Mouse (Mus musculus) neural tube, embryonic 15.5 days (tissue): ENCODE data around the gene Sema3d. TPM values are rescaled to one million over a fixed set of nuclear protein-coding genes. Genes with fewer than 3 reads are reported as not detected.

Source experiments
- ATAC-seq: fragments of 200-750 bp; cut with Nextera tagmentation; 2 replicates; pipeline ENCODE4 v1.8.0; 2017; ENCODE audit warnings: mild to moderate bottlenecking, moderate TSS enrichment, moderate library complexity; ENCODE audit not compliant: low FRiP score
- H3K27ac ChIP-seq: fragments of 300-500 bp; sonication (generic); replicated peaks from 2 replicates; pipeline ENCODE4 v1.5.1; 2015; ENCODE audit warnings: mild to moderate bottlenecking, inconsistent platforms
- H3K27me3 ChIP-seq: fragments of 300-500 bp; sonication (generic); replicated peaks from 2 replicates; pipeline ENCODE4 v1.6.1; 2015; ENCODE audit warnings: inconsistent platforms
- H3K36me3 ChIP-seq: fragments of 300-500 bp; sonication (generic); 2 replicates; pipeline ENCODE4 v1.6.1; 2015; ENCODE audit warnings: inconsistent platforms
- H3K4me1 ChIP-seq: fragments of 300-500 bp; sonication (generic); 2 replicates; pipeline ENCODE4 v1.6.1; 2015; ENCODE audit warnings: inconsistent platforms
- H3K4me2 ChIP-seq: fragments of 300-500 bp; sonication (generic); 2 replicates; pipeline ENCODE4 v1.6.1; 2015; ENCODE audit warnings: inconsistent platforms, mild to moderate bottlenecking, moderate library complexity
- H3K4me3 ChIP-seq: fragments of 300-500 bp; sonication (generic); replicated peaks from 2 replicates; pipeline ENCODE4 v1.5.1; 2015; ENCODE audit warnings: mild to moderate bottlenecking, inconsistent platforms
- H3K9ac ChIP-seq: fragments of 300-500 bp; sonication (generic); replicated peaks from 2 replicates; pipeline ENCODE4 v1.6.1; 2015; ENCODE audit warnings: mild to moderate bottlenecking, inconsistent platforms
- H3K9me3 ChIP-seq: fragments of 300-500 bp; sonication (generic); replicated peaks from 2 replicates; pipeline ENCODE4 v1.6.1; 2016; ENCODE audit warnings: inconsistent platforms
- WGBS: fragments of 180-500 bp; shearing (Covaris S2); methylation state at CpG from one replicate; pipeline ENCODE4 v1.1.7; 2015; ENCODE audit warnings: mixed read lengths; 5-methylcytosine and 5-hydroxymethylcytosine counted together
- polyA plus RNA-seq: library from polyadenylated mRNA; unstranded; fragments of >200 nt; fragmentation: Nextera tagmentation; extraction: Ambion mirVana; gene quantifications from 2 replicates; pipeline ENCODE4 v1.2.1, GENCODE M21; 2015

Sema3d gene
- polyA plus RNA-seq, 1 experiment from 2014 or later = 3.2 TPM

DNA sequence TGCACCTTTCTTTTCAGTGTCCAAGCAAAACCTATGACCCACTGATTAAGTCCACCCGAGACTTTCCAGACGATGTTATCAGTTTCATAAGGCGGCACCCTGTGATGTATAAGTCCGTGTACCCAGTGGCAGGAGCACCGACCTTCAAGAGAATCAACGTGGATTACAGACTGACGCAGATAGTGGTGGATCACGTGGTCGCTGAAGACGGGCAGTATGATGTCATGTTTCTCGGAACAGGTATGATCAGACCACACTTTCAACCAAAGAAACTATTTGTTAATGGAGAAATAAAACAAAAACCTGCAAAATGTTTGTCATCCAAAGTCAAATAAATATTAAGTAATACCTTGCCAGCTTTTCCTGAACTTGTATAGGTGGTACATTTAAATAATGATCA lies 179.9 kb downstream of the Sema3d start:
- Histone ChIP-seq H3K27ac (no peak overlapping the region), H3K36me3 (no peaks in the 10 kb centered on the region), H3K4me2 (no peak overlapping the region), H3K9me3 (no peaks in the 10 kb centered on the region), H3K4me1 (no peaks in the 10 kb centered on the region), H3K9ac (no peak overlapping the region), H3K4me3 (no peak overlapping the region), H3K27me3 (no peaks in the 10 kb centered on the region)
- no peak for ATAC-seq
- WGBS = 91% methylated on average over 11 of the region's 11 CpGs

DNA sequence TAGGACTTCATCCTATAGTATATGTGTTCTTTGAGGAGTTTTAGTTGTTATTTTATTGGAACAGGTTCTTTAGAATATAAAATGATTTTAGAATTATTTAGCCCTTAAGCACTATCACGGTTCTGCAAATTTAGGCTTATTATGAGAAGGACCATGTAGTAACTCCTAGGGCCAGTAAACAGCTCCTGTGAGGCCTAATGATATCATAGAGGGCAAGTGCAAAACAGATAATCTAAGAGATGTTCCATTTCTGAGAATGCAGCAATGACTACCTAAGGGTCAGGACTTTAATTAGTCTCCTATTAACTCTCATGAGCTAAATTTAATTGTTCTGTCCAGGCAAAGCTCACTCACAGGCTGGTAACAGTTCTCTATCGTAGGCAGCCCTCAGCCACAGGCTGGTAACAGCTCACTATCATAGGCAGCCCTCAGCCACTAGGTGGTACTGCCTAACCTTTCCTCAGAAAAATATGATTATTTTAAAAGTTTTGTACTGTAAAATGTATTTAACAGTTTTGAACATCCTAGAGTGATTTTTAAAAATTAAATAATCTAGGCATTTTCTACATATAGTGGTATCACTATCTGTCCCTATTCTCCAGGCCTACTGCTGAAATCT lies 181.5 kb downstream of the Sema3d start:
- 52% methylated on average over 2 of the region's 2 CpGs for WGBS
- ATAC-seq = peak; percentile 72; the same call in 1 of the 2 replicates
- no peak overlapping the region for H3K27ac ChIP-seq

DNA sequence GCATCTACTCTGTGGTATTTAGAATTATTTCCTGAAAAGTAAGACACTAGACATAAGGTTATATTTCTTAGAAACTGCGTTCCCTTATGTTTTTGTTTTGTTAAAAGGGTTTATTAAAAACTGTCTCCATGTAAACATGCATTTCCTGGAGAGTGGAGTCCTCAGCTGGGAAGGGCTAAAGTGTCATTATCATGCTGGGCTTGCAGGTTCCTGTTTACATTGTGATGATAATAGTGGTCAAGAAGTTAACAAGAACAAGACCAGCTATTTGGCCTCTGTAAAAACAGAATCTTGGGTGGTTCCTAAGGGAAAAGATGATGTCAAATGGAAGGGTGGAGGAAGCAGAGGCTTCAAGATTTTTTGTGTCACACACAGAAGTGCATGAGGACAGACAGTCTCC lies 183.4 kb downstream of the Sema3d start:
- Histone ChIP-seq H3K4me1 (no peaks in the 10 kb centered on the region), H3K9ac (no peak overlapping the region), H3K36me3 (no peaks in the 10 kb centered on the region), H3K9me3 (no peaks in the 10 kb centered on the region), H3K4me3 (no peak overlapping the region), H3K27ac (no peak overlapping the region), H3K4me2 (no peak overlapping the region), H3K27me3 (no peaks in the 10 kb centered on the region)
- no peak for ATAC-seq
- 91% methylated on average over 1 of the region's 1 CpGs for WGBS

More for the DNA sequence above, 181.5 kb downstream of the Sema3d start:
- Histone ChIP-seq H3K27me3 (no peaks in the 10 kb centered on the region), H3K4me1 (no peaks in the 10 kb centered on the region), H3K36me3 (no peaks in the 10 kb centered on the region), H3K4me3 (no peak overlapping the region), H3K4me2 (no peak overlapping the region), H3K9ac (no peak overlapping the region), H3K9me3 (no peaks in the 10 kb centered on the region)

DNA sequence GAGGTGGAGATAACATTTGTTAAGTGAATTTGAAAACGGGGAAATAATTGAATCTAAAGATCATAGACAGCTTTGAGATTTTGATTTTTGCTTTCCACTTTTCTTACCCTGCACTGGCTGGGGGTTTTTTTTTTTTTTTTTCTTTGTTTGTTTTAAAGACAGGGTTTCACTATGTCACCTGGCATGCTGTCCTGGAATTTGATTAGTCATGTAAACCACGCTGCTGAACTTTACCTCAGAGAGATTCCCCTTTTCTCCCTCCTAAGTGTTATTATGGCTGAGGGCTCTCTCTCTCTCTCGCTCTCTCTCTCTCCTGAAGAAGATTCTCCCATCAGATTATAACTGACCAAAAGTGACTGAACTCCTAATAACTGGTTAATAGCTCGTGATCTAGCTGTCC lies 191.4 kb downstream of the Sema3d start:
- Histone ChIP-seq H3K27ac (no peak overlapping the region), H3K9ac (no peak overlapping the region), H3K4me2 (no peak overlapping the region), H3K27me3 (no peaks in the 10 kb centered on the region), H3K36me3 (no peaks in the 10 kb centered on the region), H3K4me1 (no peaks in the 10 kb centered on the region), H3K9me3 (no peaks in the 10 kb centered on the region), H3K4me3 (no peak overlapping the region)
- 78% methylated on average over 4 of the region's 4 CpGs for WGBS
- ATAC-seq = no peak

DNA sequence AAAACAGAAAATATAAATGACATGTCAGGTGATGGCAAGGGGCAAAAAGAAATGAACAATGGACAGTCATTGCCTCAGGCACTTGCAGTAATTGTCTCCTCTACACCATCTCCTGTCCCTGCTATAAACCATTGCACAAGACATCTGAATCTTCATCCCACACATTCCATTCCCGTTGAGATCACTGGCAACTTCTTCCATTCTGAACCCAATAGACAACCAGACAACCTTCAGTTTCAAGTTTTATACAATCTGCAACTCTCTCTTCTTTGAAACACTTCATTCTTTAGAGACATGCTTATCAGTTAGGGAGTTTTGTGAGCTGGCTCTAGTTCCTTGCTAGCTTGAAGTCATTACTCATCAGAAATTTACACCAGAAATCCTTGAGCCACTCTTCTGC lies 192.1 kb downstream of the Sema3d start:
- H3K27me3 ChIP-seq = no peaks in the 10 kb centered on the region
- H3K4me2 ChIP-seq = no peak overlapping the region
- H3K9me3 ChIP-seq = no peaks in the 10 kb centered on the region
- no peak overlapping the region for H3K27ac ChIP-seq
- no peak overlapping the region for H3K9ac ChIP-seq
- ATAC-seq = no peak
- 71% methylated on average over 1 of the region's 1 CpGs for WGBS
- no peak overlapping the region for H3K4me3 ChIP-seq
- 0 out of 2 replicates have a peak, but pooled peaks cover 5% of the 10 kb centered on the region for H3K4me1 ChIP-seq
- no peaks in the 10 kb centered on the region for H3K36me3 ChIP-seq

DNA sequence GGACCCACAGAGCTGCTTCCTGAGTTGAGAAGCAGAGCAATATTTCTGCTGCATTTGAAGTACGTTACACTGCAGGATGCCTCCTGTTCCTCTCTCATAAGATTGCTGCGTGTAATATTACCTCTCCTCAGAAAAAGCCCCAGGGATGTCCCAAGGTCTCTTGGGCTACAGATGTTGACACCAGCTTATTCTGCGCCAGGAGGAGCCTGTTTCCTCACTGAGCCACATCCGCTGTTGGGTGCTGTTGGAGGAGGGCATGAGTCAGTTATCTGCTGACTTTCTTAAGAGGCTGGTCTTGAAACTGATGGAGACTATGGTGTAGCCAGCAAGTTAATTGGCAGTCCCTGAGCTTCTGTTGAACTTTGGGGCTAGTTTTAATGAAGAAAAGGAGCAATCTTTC lies 196.6 kb downstream of the Sema3d start:
- no peaks in the 10 kb centered on the region for H3K36me3 ChIP-seq
- no peak overlapping the region for H3K9ac ChIP-seq
- H3K4me3 ChIP-seq = no peak overlapping the region
- H3K27me3 ChIP-seq = no peaks in the 10 kb centered on the region
- WGBS = 49% methylated on average over 4 of the region's 4 CpGs
- H3K27ac ChIP-seq = no peak overlapping the region
- no peak for ATAC-seq
- no peak overlapping the region for H3K4me2 ChIP-seq
- 0 out of 2 replicates have a peak, but pooled peaks cover 5% of the 10 kb centered on the region for H3K4me1 ChIP-seq
- H3K9me3 ChIP-seq = no peaks in the 10 kb centered on the region

DNA sequence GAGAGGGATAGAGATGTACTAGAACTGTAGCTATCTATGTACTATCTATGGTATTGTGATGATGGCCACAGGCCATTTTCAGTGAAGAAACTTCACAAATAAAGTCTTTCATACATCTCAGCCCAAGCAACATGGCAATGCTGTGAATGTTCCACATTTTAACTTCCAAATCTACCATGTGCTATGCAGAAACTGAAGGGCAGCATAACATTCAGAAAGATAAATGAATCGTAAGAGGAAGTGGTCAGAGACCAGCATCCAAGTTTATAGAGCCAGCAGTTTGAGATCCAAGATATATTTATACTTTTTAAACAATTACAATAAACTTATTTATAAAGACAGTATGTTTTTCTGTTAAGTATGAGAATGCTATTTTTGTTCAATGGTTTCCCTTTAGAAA lies 199.4 kb downstream of the Sema3d start:
- H3K9me3 ChIP-seq = no peaks in the 10 kb centered on the region
- H3K4me3 ChIP-seq = no peak overlapping the region
- H3K27ac ChIP-seq = no peak overlapping the region
- H3K27me3 ChIP-seq = no peaks in the 10 kb centered on the region
- 0 out of 2 replicates have a peak, but pooled peaks cover 5% of the 10 kb centered on the region for H3K4me1 ChIP-seq
- 90% methylated on average over 1 of the region's 1 CpGs for WGBS
- no peaks in the 10 kb centered on the region for H3K36me3 ChIP-seq
- H3K9ac ChIP-seq = no peak overlapping the region
- ATAC-seq = no peak
- no peak overlapping the region for H3K4me2 ChIP-seq

DNA sequence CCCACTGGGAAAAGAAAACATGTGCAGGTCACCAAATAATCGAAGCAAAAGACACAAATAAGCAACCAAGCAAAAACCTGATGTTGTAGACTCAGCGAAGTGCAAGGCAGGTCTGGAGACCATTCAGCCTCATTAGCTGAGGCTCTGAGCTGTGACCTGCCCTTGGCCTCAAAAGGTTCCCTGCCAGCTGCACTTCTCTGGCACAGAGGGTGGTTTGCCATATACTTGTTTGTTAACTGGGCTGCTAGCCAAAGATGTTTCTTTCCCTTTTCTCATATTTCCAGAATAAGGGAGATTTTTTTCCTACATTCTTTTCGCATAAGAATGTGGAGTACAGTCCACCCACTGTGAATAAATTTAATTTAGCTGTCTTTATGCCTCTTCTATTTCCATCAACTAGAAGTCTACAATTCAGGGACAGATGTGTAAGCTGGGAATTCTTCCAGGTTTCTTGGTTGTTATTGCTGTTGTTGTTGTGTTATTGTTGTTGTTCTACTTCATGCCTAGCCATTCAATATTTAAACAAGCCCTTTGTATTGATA lies 200.2 kb downstream of the Sema3d start:
- H3K36me3 ChIP-seq = no peaks in the 10 kb centered on the region
- WGBS = 71% methylated on average over 3 of the region's 3 CpGs
- no peak for ATAC-seq

DNA sequence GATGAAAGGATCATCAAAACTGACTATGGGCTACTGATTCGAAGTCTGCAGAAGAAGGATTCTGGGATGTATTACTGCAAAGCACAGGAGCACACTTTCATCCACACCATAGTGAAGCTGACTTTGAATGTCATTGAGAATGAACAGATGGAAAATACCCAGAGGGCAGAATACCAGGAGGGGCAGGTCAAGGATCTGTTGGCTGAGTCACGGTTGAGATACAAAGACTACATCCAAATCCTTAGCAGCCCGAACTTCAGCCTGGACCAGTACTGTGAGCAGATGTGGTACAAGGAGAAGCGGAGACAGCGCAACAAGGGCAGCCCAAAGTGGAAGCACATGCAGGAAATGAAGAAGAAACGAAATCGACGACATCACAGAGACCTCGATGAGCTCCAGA lies 201.7 kb downstream of the Sema3d start:
- Histone ChIP-seq H3K4me2 (no peak overlapping the region), H3K4me1 (0 out of 2 replicates have a peak, but pooled peaks cover 3% of the 10 kb centered on the region), H3K27ac (no peak overlapping the region), H3K4me3 (no peak overlapping the region), H3K27me3 (no peaks in the 10 kb centered on the region), H3K9me3 (no peaks in the 10 kb centered on the region), H3K9ac (no peak overlapping the region), H3K36me3 (no peaks in the 10 kb centered on the region)
- WGBS = 91% methylated on average over 9 of the region's 9 CpGs
- ATAC-seq = no peak

More for the DNA sequence above, 200.2 kb downstream of the Sema3d start:
- Histone ChIP-seq H3K4me3 (no peak overlapping the region), H3K27me3 (no peaks in the 10 kb centered on the region), H3K4me2 (no peak overlapping the region), H3K9me3 (no peaks in the 10 kb centered on the region), H3K9ac (no peak overlapping the region), H3K4me1 (0 out of 2 replicates have a peak, but pooled peaks cover 5% of the 10 kb centered on the region), H3K27ac (no peak overlapping the region)

DNA sequence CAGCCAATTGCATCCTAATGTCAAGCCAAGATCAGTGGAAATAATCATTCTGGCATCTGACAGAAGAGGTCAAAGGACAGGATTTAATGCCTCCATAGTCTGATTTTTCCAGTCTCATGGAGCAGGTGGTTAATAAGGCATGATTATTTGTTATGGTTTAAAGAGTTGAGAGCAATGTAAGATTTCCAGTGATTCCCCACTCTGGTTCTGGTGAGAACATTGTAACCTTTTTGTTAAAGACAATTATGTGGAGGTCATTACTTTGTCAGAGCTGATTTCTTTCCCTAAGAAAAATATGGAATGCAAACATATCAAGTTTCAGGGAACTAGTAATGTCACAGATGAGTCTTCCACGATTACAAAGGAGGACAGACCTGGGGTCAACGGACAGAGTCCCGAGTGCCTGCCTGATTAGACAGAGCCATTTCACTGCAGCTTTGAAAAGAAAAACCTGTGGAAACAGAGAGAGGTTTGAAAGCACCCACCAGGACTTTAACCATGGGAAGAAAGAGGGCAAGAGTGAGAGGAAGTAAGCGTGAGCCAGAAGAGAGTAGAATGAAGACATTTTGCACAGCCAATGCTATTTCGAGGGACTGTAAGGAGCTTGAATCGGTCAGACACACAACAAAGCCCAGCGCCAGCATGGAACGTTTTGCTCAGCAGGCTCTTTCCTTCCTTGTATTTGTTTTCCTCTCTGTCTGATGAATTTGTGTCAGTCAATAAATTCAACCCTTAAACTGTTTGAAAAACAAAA lies 251.2 kb downstream of the Sema3d start:
- ATAC-seq = no peak
- Histone ChIP-seq H3K4me2 (peak overlapping the region; percentile 33), H3K9ac (no peak overlapping the region), H3K36me3 (no peaks in the 10 kb centered on the region), H3K4me1 (peaks cover 4% of the 10 kb centered on the region; the same call in 1 of the 2 replicates), H3K9me3 (no peaks in the 10 kb centered on the region), H3K27me3 (no peaks in the 10 kb centered on the region), H3K4me3 (no peak overlapping the region), H3K27ac (no peak overlapping the region)
- 16% methylated on average over 8 of the region's 8 CpGs for WGBS

DNA sequence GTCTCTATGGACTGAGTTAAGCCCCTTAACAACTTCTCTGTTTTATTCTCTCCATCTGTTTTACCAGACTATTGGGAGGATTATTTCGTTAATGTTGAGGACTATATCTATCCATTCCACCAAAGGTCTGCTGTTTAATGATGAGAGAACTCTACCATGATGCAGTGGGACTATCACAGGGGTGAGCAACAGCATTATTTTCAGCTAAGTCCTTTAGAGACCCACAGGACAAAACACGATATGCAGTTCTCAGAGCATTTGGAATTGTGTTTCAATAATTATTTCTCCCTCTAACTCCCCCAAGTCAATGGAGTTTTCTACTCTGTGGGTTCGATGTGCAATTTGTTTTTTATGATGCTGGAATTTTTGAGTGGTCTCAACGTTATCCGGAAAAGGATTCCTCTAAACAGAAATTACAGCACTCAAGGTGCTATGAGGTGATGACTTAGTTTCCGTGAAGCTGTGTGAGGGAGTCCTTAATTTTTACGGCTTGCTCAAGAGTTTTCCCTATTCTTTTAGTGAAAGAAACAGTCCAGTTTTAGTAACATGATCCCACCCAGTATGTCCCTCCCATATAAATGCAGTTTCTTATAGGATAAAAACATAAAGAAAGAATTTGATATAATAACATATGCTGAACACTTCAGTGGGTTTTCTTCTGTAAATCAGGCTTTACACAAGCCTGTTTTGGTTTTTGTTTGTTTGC lies 254.7 kb downstream of the Sema3d start:
- H3K27ac ChIP-seq = no peak overlapping the region
- H3K4me2 ChIP-seq = no peak overlapping the region
- ATAC-seq = no peak
- H3K27me3 ChIP-seq = no peaks in the 10 kb centered on the region
- no peaks in the 10 kb centered on the region for H3K9me3 ChIP-seq
- H3K36me3 ChIP-seq = no peaks in the 10 kb centered on the region
- H3K4me3 ChIP-seq = no peak overlapping the region
- H3K4me1 ChIP-seq = peaks cover 4% of the 10 kb centered on the region; the same call in 1 of the 2 replicates
- 81% methylated on average over 7 of the region's 7 CpGs for WGBS
- H3K9ac ChIP-seq = no peak overlapping the region
